Mouse (Mus musculus): Measurements from ENCODE around the gene Khdrbs2.

GRCm38 (mm10) chr1:32503381-32503780 is 330.9 kb downstream of the Khdrbs2 start:
- no peak for TF ChIP-seq CTCF (IDR thresholded peaks at IDR 0.05; ENCODE audit: borderline replicate concordance, insufficient read depth, low read length)
- TF ChIP-seq POLR2A (IDR thresholded peaks at IDR 0.05; ENCODE audit: low read depth, low read length): no peak

Measured in embryonic fibroblast, embryonic 13.5 days (primary cell).